Mouse (Mus musculus) hindbrain, embryonic 16.5 days (tissue): ENCODE results near the gene Olfr243. TPM values are rescaled to one million over a fixed set of nuclear protein-coding genes. Genes with fewer than 3 reads are reported as not detected.
"Not testable (repeated sequence)": the region's sequence is repeated elsewhere in the genome, so short reads cannot be mapped to it uniquely, and the experiment has no call there.

Experiments
- ATAC-seq: fragments of 200-750 bp; cut with Nextera tagmentation; 2 replicates; pipeline ENCODE4 v1.8.0; 2017; ENCODE audit warnings: moderate TSS enrichment, moderate library complexity
- H3K27ac ChIP-seq: fragments of 300-500 bp; sonication (generic); 2 replicates; pipeline ENCODE4 v1.5.1; 2014; ENCODE audit warnings: low read depth, mild to moderate bottlenecking, control low read depth, low read length, moderate library complexity
- H3K27me3 ChIP-seq: fragments of 300-500 bp; sonication (generic); replicated peaks from 2 replicates; pipeline ENCODE4 v1.6.1; 2014; ENCODE audit warnings: low read length; ENCODE audit not compliant: control insufficient read depth, insufficient read depth
- H3K36me3 ChIP-seq: fragments of 300-500 bp; sonication (generic); 2 replicates; pipeline ENCODE4 v1.6.1; 2014; ENCODE audit warnings: mild to moderate bottlenecking, low read length, moderate library complexity, mixed read lengths; ENCODE audit not compliant: control insufficient read depth, insufficient read depth
- H3K4me1 ChIP-seq: fragments of 300-500 bp; sonication (generic); 2 replicates; pipeline ENCODE4 v1.6.1; 2014; ENCODE audit warnings: low read depth, low read length; ENCODE audit not compliant: control insufficient read depth, insufficient read depth
- H3K4me2 ChIP-seq: fragments of 300-500 bp; sonication (generic); 2 replicates; pipeline ENCODE4 v1.6.1; 2014; ENCODE audit warnings: mild to moderate bottlenecking, low read length, control low read depth, moderate library complexity
- H3K4me3 ChIP-seq: fragments of 300-500 bp; sonication (generic); 2 replicates; pipeline ENCODE4 v1.5.1; 2014; ENCODE audit warnings: mild to moderate bottlenecking, low read length, control low read depth, moderate library complexity
- H3K9ac ChIP-seq: fragments of 300-500 bp; sonication (generic); 2 replicates; pipeline ENCODE4 v1.6.1; 2014; ENCODE audit warnings: low read depth, mild to moderate bottlenecking, control low read depth, low read length, moderate library complexity
- H3K9me3 ChIP-seq: fragments of 300-500 bp; sonication (generic); 2 replicates; pipeline ENCODE4 v1.6.1; 2014; ENCODE audit warnings: mild to moderate bottlenecking, low read length, moderate library complexity; ENCODE audit not compliant: control insufficient read depth
- WGBS: fragments of 180-500 bp; shearing (Covaris S2); extraction: QIAGEN DNeasy Blood & Tissue Kit; methylation state at CpG from one replicate; pipeline ENCODE4 v1.1.7; 2014; 5-methylcytosine and 5-hydroxymethylcytosine counted together
- polyA plus RNA-seq: library from polyadenylated mRNA; unstranded; fragments of >200 nt; fragmentation: Nextera tagmentation; extraction: Ambion mirVana; gene quantifications from 2 replicates; pipeline ENCODE4 v1.2.1, GENCODE M21; 2015

The Olfr243 gene
- polyA plus RNA-seq = not detected in 2 replicates

DNA sequence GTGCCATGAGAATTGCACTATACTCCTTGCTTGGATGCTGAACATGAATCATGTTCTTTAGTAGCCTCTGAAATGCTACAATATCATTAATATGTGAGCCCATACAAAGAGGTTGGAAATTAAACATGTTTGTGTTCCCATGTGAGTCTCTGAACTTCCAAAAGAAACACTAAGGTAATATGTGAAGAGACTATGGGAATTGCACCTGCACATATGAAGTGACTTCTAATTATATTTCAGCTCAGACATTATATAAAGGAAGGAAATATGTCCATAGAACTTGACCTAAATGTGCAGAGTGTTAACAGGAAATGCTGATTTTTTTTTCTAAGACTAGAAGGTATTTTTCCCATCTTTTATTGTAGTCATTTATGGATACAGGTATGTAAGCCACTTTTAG is at the start of gene Olfr243:
Gene Olfr243, plus strand, starts transcription at position 301 of the 400 bp plus-strand sequence.
- H3K9ac ChIP-seq = no peak within 1 kb of the TSS
- no peaks in the 10 kb centered on the region for H3K9me3 ChIP-seq
- H3K4me2 ChIP-seq = no peak within 1 kb of the TSS
- no peak within 1 kb of the TSS for H3K27ac ChIP-seq
- H3K27me3 ChIP-seq = no peaks in the 10 kb centered on the region
- ATAC-seq = no peak
- no peak within 1 kb of the TSS for H3K4me3 ChIP-seq
- no peaks in the 10 kb centered on the region for H3K4me1 ChIP-seq
- no peaks in the 10 kb centered on the region for H3K36me3 ChIP-seq

- H3K27me3 ChIP-seq = no peaks in the 10 kb centered on the region
- 96% methylated on average over 2 of the region's 2 CpGs for WGBS
- no peaks in the 10 kb centered on the region for H3K4me1 ChIP-seq
- ATAC-seq = no peak
- no peak within 1 kb of the TSS for H3K27ac ChIP-seq
- H3K4me2 ChIP-seq = no peak within 1 kb of the TSS
- no peak within 1 kb of the TSS for H3K4me3 ChIP-seq
- no peaks in the 10 kb centered on the region for H3K36me3 ChIP-seq
- H3K9ac ChIP-seq = no peak within 1 kb of the TSS
- H3K9me3 ChIP-seq = no peaks in the 10 kb centered on the region
Measured at GRCm38 (mm10) chr7:103671091-103671490, 43.4 kb upstream of the Olfr243 start, which contains the start of gene Olfr624. Gene Olfr624, minus strand, starts transcription at chr7:103671191.

DNA sequence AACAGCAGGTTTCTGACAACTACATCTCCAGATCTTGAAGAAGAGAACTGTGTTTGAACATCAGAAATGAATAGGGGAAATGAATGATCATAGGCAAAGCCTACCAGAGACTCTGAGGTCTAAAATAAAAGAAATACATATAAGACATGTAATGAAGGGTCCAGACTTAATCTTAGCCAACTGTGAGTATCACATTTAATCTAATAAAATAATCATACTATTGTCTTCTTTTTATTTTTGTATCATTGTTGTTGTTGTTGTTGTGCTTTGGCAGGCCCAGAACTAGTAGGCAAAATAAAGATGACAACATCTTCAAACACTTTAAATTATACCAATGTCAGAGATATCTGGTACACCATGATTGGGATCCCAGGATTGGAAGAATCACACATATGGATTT is 32.1 kb upstream of the Olfr243 start, which contains the start of gene Olfr625-ps1:
Gene Olfr625-ps1, plus strand, starts transcription at position 301 of the 400 bp plus-strand sequence.
- Histone ChIP-seq H3K27me3 (no peaks in the 10 kb centered on the region), H3K27ac (no peak within 1 kb of the TSS), H3K9ac (no peak within 1 kb of the TSS), H3K9me3 (no peaks in the 10 kb centered on the region), H3K4me1 (no peaks in the 10 kb centered on the region), H3K4me2 (no peak within 1 kb of the TSS), H3K36me3 (no peaks in the 10 kb centered on the region), H3K4me3 (no peak within 1 kb of the TSS)
- no peak for ATAC-seq

DNA sequence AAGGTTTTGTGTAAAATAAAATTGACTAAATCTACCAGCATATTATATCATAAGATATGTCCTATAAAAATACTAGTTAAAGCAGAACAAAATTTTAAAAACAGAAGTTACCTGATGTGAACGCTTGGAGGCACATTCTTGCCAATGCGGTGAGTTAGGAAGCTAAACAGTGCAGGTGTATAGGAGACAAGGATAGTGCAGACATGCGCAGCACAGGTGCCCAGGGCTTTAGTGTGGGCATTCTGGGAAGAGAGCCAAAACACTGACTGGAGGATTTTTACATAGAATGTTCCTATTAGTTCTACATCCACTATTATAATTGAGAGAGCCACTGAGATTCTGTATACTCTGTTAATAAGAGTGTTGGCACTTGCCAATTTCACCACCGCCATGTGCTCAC is 15.0 kb upstream of the Olfr243 start:
- H3K4me1 ChIP-seq = no peaks in the 10 kb centered on the region
- H3K9me3 ChIP-seq = no peaks in the 10 kb centered on the region
- H3K9ac ChIP-seq = no peak overlapping the region
- H3K27me3 ChIP-seq = no peaks in the 10 kb centered on the region
- H3K4me2 ChIP-seq = no peak overlapping the region
- H3K4me3 ChIP-seq = no peak overlapping the region
- H3K36me3 ChIP-seq = no peaks in the 10 kb centered on the region
- H3K27ac ChIP-seq = no peak overlapping the region
- ATAC-seq = peak; percentile 56
- WGBS = 88% methylated on average over 4 of the region's 4 CpGs

DNA sequence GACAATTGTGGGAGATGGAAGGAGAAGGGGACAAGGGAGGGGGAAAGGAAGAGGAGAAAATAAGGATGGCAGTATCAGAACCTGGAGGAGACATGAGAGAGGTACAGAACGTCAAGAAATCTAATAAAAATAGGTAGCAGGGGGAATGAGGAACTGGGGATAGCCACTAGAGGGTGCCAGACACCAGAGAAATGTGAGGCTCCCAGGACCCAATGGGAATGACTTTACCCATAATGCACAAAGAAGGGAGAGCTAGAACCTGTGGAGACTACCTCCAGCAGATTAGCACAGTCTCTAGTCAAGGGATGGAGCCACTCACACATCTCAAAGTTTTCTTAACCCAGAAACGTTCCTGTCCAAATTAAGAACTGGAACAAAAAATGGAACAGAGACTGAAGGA is 2.4 kb upstream of the Olfr243 start:
- no peak overlapping the region for H3K9ac ChIP-seq
- H3K9me3 ChIP-seq = no peaks in the 10 kb centered on the region
- H3K4me2 ChIP-seq = no peak overlapping the region
- no peak overlapping the region for H3K4me3 ChIP-seq
- H3K27me3 ChIP-seq = no peaks in the 10 kb centered on the region
- no peak overlapping the region for H3K27ac ChIP-seq
- 43% methylated on average over 2 of the region's 2 CpGs for WGBS
- ATAC-seq = no peak
- no peaks in the 10 kb centered on the region for H3K36me3 ChIP-seq
- H3K4me1 ChIP-seq = no peaks in the 10 kb centered on the region

GRCm38 (mm10) chr7:103716398-103716797 is 1.9 kb downstream of the Olfr243 start:
- H3K27me3 ChIP-seq, H3K27ac ChIP-seq, H3K4me1 ChIP-seq, H3K9ac ChIP-seq, H3K36me3 ChIP-seq, H3K4me2 ChIP-seq, H3K9me3 ChIP-seq, H3K4me3 ChIP-seq, ATAC-seq: not testable (repeated sequence)
- 100% methylated on average over 1 of the region's 1 CpGs for WGBS

DNA sequence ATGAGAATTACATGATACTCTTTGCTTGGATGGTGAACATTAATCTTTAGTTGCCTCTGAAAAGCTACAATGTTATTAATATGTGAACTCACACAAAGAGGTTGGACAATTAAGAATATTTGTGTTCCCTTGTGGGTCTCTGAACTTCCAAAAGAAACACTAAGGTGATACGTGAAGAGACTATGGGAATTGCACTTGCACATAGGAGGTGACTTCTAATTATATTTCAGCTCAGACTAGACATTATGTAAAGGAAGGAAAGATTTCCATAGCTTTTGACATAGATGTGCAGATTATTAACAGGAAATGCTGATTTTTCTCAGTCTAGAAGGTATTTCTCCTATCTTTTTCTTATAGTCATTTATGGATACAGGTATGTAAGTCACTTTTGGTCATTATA is 15.6 kb downstream of the Olfr243 start, which contains the start of gene Olfr628:
Gene Olfr628, plus strand, starts transcription at position 301 of the 400 bp plus-strand sequence.
- ATAC-seq = no peak
- Histone ChIP-seq H3K9me3 (no peaks in the 10 kb centered on the region), H3K27me3 (no peaks in the 10 kb centered on the region), H3K36me3 (no peaks in the 10 kb centered on the region), H3K4me2 (no peak within 1 kb of the TSS), H3K27ac (no peak within 1 kb of the TSS), H3K4me3 (no peak within 1 kb of the TSS), H3K4me1 (no peaks in the 10 kb centered on the region), H3K9ac (no peak within 1 kb of the TSS)
- 95% methylated on average over 1 of the region's 1 CpGs for WGBS

GRCm38 (mm10) chr7:103744843-103745242 is 30.4 kb downstream of the Olfr243 start, which contains the start of gene Olfr629:
Gene Olfr629, minus strand, starts transcription at chr7:103744943.
- ATAC-seq = no peak
- Histone ChIP-seq H3K4me2 (no peak within 1 kb of the TSS), H3K27ac (no peak within 1 kb of the TSS), H3K9ac (no peak within 1 kb of the TSS), H3K27me3 (no peaks in the 10 kb centered on the region), H3K4me3 (no peak within 1 kb of the TSS), H3K9me3 (peaks cover 4% of the 10 kb centered on the region; the same call in 1 of the 2 replicates), H3K4me1 (no peaks in the 10 kb centered on the region), H3K36me3 (no peaks in the 10 kb centered on the region)
- WGBS = 80% methylated on average over 2 of the region's 2 CpGs

- H3K9ac ChIP-seq = no peak within 1 kb of the TSS
- no peaks in the 10 kb centered on the region for H3K4me1 ChIP-seq
- no peak within 1 kb of the TSS for H3K4me3 ChIP-seq
- 48% methylated on average over 2 of the region's 2 CpGs for WGBS
- H3K27ac ChIP-seq = no peak within 1 kb of the TSS
- H3K4me2 ChIP-seq = no peak within 1 kb of the TSS
- no peaks in the 10 kb centered on the region for H3K9me3 ChIP-seq
- ATAC-seq = no peak
- no peaks in the 10 kb centered on the region for H3K27me3 ChIP-seq
- H3K36me3 ChIP-seq = no peaks in the 10 kb centered on the region
Measured at GRCm38 (mm10) chr7:103757233-103757632, 42.8 kb downstream of the Olfr243 start, which contains the start of gene Olfr630. Gene Olfr630, minus strand, starts transcription at chr7:103757333.

DNA sequence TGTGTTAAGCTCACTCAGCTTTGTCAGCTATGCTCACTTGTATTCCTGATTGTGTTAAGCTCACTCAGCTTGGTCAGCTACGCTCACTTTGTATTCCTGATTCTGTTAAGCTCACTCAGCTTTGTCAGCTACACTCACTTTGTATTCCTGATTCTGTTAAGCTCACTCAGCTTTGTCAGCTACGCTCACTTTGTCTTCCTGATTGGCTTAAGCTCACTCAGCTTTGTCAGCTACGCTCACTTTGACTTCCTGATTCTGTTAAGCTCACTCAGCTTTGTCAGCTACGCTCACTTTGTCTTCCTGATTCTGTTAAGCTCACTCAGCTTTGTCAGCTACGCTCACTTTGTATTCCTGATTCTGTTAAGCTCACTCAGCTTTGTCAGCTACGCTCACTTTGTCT is 47.7 kb downstream of the Olfr243 start:
- not testable (repeated sequence) for H3K4me1 ChIP-seq, H3K36me3 ChIP-seq, H3K9ac ChIP-seq, H3K9me3 ChIP-seq, H3K27ac ChIP-seq, H3K4me3 ChIP-seq, H3K4me2 ChIP-seq, H3K27me3 ChIP-seq, ATAC-seq
- WGBS = 91% methylated on average over 6 of the region's 6 CpGs
